Mouse (Mus musculus) stomach, embryonic 16.5 days (tissue): ENCODE results near the gene Rrp7a. TPM values are rescaled to one million over a fixed set of nuclear protein-coding genes. Genes with fewer than 3 reads are reported as not detected.

ENCODE experiments used
- ATAC-seq: fragments of 200-750 bp; cut with Nextera tagmentation; 2 replicates; pipeline ENCODE4 v1.8.0; 2017; ENCODE audit warnings: moderate number of reproducible peaks, moderate TSS enrichment; ENCODE audit not compliant: insufficient read depth, low FRiP score
- H3K27ac ChIP-seq: fragments of 300-500 bp; sonication (generic); 2 replicates; pipeline ENCODE4 v1.5.1; 2014; ENCODE audit warnings: low read length
- H3K27me3 ChIP-seq: fragments of 300-500 bp; sonication (generic); 2 replicates; pipeline ENCODE4 v1.6.1; 2014; ENCODE audit warnings: low read length, control low read depth, mixed read lengths; ENCODE audit not compliant: control insufficient read depth, insufficient read depth
- H3K36me3 ChIP-seq: fragments of 300-500 bp; sonication (generic); 2 replicates; pipeline ENCODE4 v1.6.1; 2014; ENCODE audit warnings: low read length; ENCODE audit not compliant: control insufficient read depth, insufficient read depth
- H3K4me1 ChIP-seq: fragments of 300-500 bp; sonication (generic); 2 replicates; pipeline ENCODE4 v1.6.1; 2014; ENCODE audit warnings: low read length, control low read depth, mixed read lengths; ENCODE audit not compliant: control insufficient read depth, insufficient read depth
- H3K4me2 ChIP-seq: fragments of 300-500 bp; sonication (generic); 2 replicates; pipeline ENCODE4 v1.6.1; 2014; ENCODE audit warnings: low read depth, low read length, mixed read lengths
- H3K4me3 ChIP-seq: fragments of 300-500 bp; sonication (generic); replicated peaks from 2 replicates; pipeline ENCODE4 v1.5.1; 2014; ENCODE audit warnings: mild to moderate bottlenecking, low read length
- H3K9ac ChIP-seq: fragments of 300-500 bp; sonication (generic); 2 replicates; pipeline ENCODE4 v1.6.1; 2014; ENCODE audit warnings: low read length
- H3K9me3 ChIP-seq: fragments of 300-500 bp; sonication (generic); replicated peaks from 2 replicates; pipeline ENCODE4 v1.6.1; 2016; ENCODE audit warnings: low read length, control low read depth; ENCODE audit not compliant: control insufficient read depth
- WGBS: fragments of 180-500 bp; shearing (Covaris S2); extraction: QIAGEN DNeasy Blood & Tissue Kit; methylation state at CpG from one replicate; pipeline ENCODE4 v1.1.7; 2014; 5-methylcytosine and 5-hydroxymethylcytosine counted together
- polyA plus RNA-seq: library from polyadenylated mRNA; unstranded; fragments of >200 nt; fragmentation: Nextera tagmentation; extraction: Ambion mirVana; gene quantifications from 2 replicates; pipeline ENCODE4 v1.2.1, GENCODE M21; 2015

The Rrp7a gene
- polyA plus RNA-seq, 1 experiment from 2014 or later, result 66.0 TPM

GRCm38 (mm10) chr15:83088495-83089428 is 33.8 kb downstream of the Rrp7a start:
- peak; percentile 71; the same call in 1 of the 2 replicates for ATAC-seq

GRCm38 (mm10) chr15:83086636-83087328 is 35.8 kb downstream of the Rrp7a start:
- Histone ChIP-seq H3K9ac (no peak overlapping the region), H3K4me2 (no peak overlapping the region), H3K9me3 (no peaks in the 10 kb centered on the region), H3K27ac (no peak overlapping the region), H3K4me3 (no peak overlapping the region), H3K36me3 (no peaks in the 10 kb centered on the region), H3K4me1 (0 out of 2 replicates have a peak, but pooled peaks cover 7% of the 10 kb centered on the region), H3K27me3 (no peaks in the 10 kb centered on the region)
- 78% methylated on average over 13 of the region's 13 CpGs for WGBS
- ATAC-seq, result no peak

More at GRCm38 (mm10) chr15:83088495-83089428, 33.8 kb downstream of the Rrp7a start:
- no peak overlapping the region for H3K4me3 ChIP-seq
- WGBS, result 16% methylated on average over 27 of the region's 27 CpGs
- H3K9me3 ChIP-seq, result no peaks in the 10 kb centered on the region
- H3K4me2 ChIP-seq, result no peak overlapping the region
- H3K27ac ChIP-seq, result no peak overlapping the region
- H3K27me3 ChIP-seq, result no peaks in the 10 kb centered on the region
- H3K36me3 ChIP-seq, result no peaks in the 10 kb centered on the region
- no peak overlapping the region for H3K9ac ChIP-seq
- H3K4me1 ChIP-seq, result 0 out of 2 replicates have a peak, but pooled peaks cover 7% of the 10 kb centered on the region

- Histone ChIP-seq H3K27ac (no peak overlapping the region), H3K9me3 (no peaks in the 10 kb centered on the region), H3K4me1 (0 out of 2 replicates have a peak, but pooled peaks cover 7% of the 10 kb centered on the region), H3K4me2 (no peak overlapping the region), H3K27me3 (no peaks in the 10 kb centered on the region), H3K9ac (no peak overlapping the region), H3K36me3 (no peaks in the 10 kb centered on the region), H3K4me3 (no peak overlapping the region)
- no peak for ATAC-seq
- 42% methylated on average over 7 of the region's 7 CpGs for WGBS
Observed at GRCm38 (mm10) chr15:83085901-83086300, 36.7 kb downstream of the Rrp7a start.

GRCm38 (mm10) chr15:83084022-83084640 is 38.5 kb downstream of the Rrp7a start:
- H3K4me1 ChIP-seq, result 0 out of 2 replicates have a peak, but pooled peaks cover 5% of the 10 kb centered on the region
- no peak overlapping the region for H3K4me3 ChIP-seq
- no peaks in the 10 kb centered on the region for H3K9me3 ChIP-seq
- ATAC-seq, result no peak
- WGBS, result 55% methylated on average over 13 of the region's 13 CpGs
- no peak overlapping the region for H3K9ac ChIP-seq
- no peaks in the 10 kb centered on the region for H3K36me3 ChIP-seq
- no peaks in the 10 kb centered on the region for H3K27me3 ChIP-seq
- no peak overlapping the region for H3K27ac ChIP-seq
- H3K4me2 ChIP-seq, result no peak overlapping the region

- WGBS, result 72% methylated on average over 5 of the region's 5 CpGs
- H3K27ac ChIP-seq, result no peak overlapping the region
- no peak overlapping the region for H3K9ac ChIP-seq
- no peaks in the 10 kb centered on the region for H3K27me3 ChIP-seq
- H3K4me3 ChIP-seq, result no peak overlapping the region
- H3K9me3 ChIP-seq, result no peaks in the 10 kb centered on the region
- ATAC-seq, result no peak
- no peaks in the 10 kb centered on the region for H3K36me3 ChIP-seq
- H3K4me2 ChIP-seq, result no peak overlapping the region
- H3K4me1 ChIP-seq, result 0 out of 2 replicates have a peak, but pooled peaks cover under 1% of the 10 kb centered on the region
Observed at GRCm38 (mm10) chr15:83083530-83083929, 39.1 kb downstream of the Rrp7a start.

- Histone ChIP-seq H3K9ac (no peak overlapping the region), H3K9me3 (no peaks in the 10 kb centered on the region), H3K27ac (no peak overlapping the region), H3K4me1 (no peaks in the 10 kb centered on the region), H3K4me3 (no peak overlapping the region), H3K27me3 (no peaks in the 10 kb centered on the region), H3K4me2 (no peak overlapping the region), H3K36me3 (no peaks in the 10 kb centered on the region)
- WGBS, result 38% methylated on average over 27 of the region's 27 CpGs
- ATAC-seq, result no peak
Observed at GRCm38 (mm10) chr15:83075607-83076525, 46.7 kb downstream of the Rrp7a start.

- no peak overlapping the region for H3K9ac ChIP-seq
- H3K4me1 ChIP-seq, result no peaks in the 10 kb centered on the region
- H3K4me2 ChIP-seq, result no peak overlapping the region
- no peak for ATAC-seq
- 81% methylated on average over 4 of the region's 4 CpGs for WGBS
- H3K27ac ChIP-seq, result no peak overlapping the region
- no peaks in the 10 kb centered on the region for H3K9me3 ChIP-seq
- H3K36me3 ChIP-seq, result no peaks in the 10 kb centered on the region
- no peak overlapping the region for H3K4me3 ChIP-seq
- H3K27me3 ChIP-seq, result no peaks in the 10 kb centered on the region
Observed at GRCm38 (mm10) chr15:83074179-83074578, 48.4 kb downstream of the Rrp7a start.

- Histone ChIP-seq H3K27ac (no peak overlapping the region), H3K4me3 (no peak overlapping the region), H3K27me3 (no peaks in the 10 kb centered on the region), H3K9me3 (no peaks in the 10 kb centered on the region), H3K36me3 (no peaks in the 10 kb centered on the region), H3K4me1 (no peaks in the 10 kb centered on the region), H3K4me2 (no peak overlapping the region), H3K9ac (no peak overlapping the region)
- no peak for ATAC-seq
- WGBS, result 84% methylated on average over 5 of the region's 5 CpGs
Observed at GRCm38 (mm10) chr15:83071752-83072151, 50.8 kb downstream of the Rrp7a start.
